Mouse (Mus musculus): Measurements from ENCODE around the gene Phf19. TPM values are rescaled to one million over a fixed set of nuclear protein-coding genes. Genes with fewer than 3 reads are reported as not detected.

Gene Phf19
- polyA plus RNA-seq (2016; fragmentation: Nextera tagmentation; extraction: Ambion mirVana), result 3.1 and 3.7 TPM in 2 replicates

DNA sequence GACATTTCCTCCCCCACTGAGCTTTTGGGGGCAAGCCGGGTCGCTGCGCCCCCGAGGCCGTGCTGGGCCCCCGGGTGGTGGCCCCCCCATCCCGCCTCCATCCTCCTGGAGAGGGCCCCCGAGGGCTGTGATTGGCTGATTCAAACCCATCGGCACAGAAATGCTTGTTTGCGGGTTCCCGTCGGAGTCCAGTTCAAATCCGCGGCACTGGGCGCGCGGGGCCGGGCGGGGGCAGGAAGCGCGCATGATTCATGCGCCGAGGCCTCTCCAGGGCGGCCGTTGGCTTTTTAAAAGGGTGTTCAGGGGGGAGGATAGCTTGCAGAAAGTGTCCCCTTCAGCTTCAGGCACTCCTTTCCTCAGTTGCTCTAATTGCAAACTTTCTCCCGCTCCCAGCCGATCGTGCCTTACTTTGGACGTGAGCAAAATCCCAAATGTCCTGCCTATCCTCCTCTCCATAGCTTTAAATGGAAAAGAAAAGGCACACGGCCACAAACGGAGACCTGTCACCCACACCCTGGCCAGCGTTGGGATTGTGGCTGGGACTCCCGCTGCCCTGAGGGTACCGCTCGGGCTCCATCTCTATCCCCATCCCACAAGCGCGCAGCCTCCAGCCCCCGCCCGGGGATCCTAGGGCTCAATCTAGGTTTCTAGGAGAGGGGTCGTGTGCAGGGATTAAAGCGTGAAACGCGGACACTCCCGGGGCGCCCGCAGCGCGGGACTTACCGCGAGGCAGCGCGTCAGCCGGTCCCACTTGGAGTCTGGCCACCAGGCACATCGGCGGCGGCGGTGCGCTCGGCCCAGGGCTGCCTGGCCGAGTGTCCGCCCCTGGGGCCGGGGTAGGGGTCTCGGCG, at the start of gene Phf19:
Gene Phf19 (minus strand): TSS at position 809 of the 851 bp plus-strand sequence.
- peak; percentile 47 for ATAC-seq
- no peaks in the 10 kb centered on the region for H3K9me3 ChIP-seq (replicated peaks)
- H3K27me3 ChIP-seq (replicated peaks), result peaks cover 59% of the 10 kb centered on the region
- peak within 1 kb of the TSS; percentile 75 for H3K9ac ChIP-seq
- peaks cover 23% of the 10 kb centered on the region for H3K36me3 ChIP-seq
- WGBS (ENCODE audit: insufficient replicate concordance), result under 1% methylated on average over 60 of the region's 64 CpGs
- peak within 1 kb of the TSS; percentile 96 for H3K4me2 ChIP-seq
- H3K4me3 ChIP-seq, result peak within 1 kb of the TSS; percentile 70
- H3K27ac ChIP-seq, result peak within 1 kb of the TSS; percentile 32; the same call in 1 of the 2 replicates
- H3K4me1 ChIP-seq, result peaks cover 25% of the 10 kb centered on the region

GRCm38 (mm10) chr2:34963371-34963956, 49.6 kb upstream of the Phf19 start:
- Histone ChIP-seq H3K27ac (no peak overlapping the region), H3K4me1 (peaks cover 29% of the 10 kb centered on the region), H3K4me3 (no peak overlapping the region), H3K9ac (no peak overlapping the region), H3K4me2 (no peak overlapping the region), H3K27me3 (replicated peaks) (peaks cover 23% of the 10 kb centered on the region), H3K9me3 (replicated peaks) (no peaks in the 10 kb centered on the region), H3K36me3 (no peaks in the 10 kb centered on the region)
- WGBS (ENCODE audit: insufficient replicate concordance), result 59% methylated on average over 13 of the region's 13 CpGs
- ATAC-seq, result no peak

- Histone ChIP-seq H3K4me3 (no peak overlapping the region), H3K9ac (no peak overlapping the region), H3K9me3 (replicated peaks) (no peaks in the 10 kb centered on the region), H3K4me1 (peaks cover 29% of the 10 kb centered on the region), H3K27me3 (replicated peaks) (peaks cover 23% of the 10 kb centered on the region), H3K36me3 (no peaks in the 10 kb centered on the region), H3K27ac (no peak overlapping the region), H3K4me2 (no peak overlapping the region)
- no peak for ATAC-seq
- 73% methylated on average over 9 of the region's 9 CpGs for WGBS (ENCODE audit: insufficient replicate concordance)
These were observed 49.1 kb upstream of the Phf19 start for GRCm38 (mm10) chr2:34962893-34963292.

- Histone ChIP-seq H3K4me3 (no peak overlapping the region), H3K36me3 (no peaks in the 10 kb centered on the region), H3K4me1 (peaks cover 29% of the 10 kb centered on the region), H3K9ac (no peak overlapping the region), H3K27me3 (replicated peaks) (peaks cover 23% of the 10 kb centered on the region), H3K27ac (no peak overlapping the region), H3K4me2 (no peak overlapping the region), H3K9me3 (replicated peaks) (no peaks in the 10 kb centered on the region)
- WGBS (ENCODE audit: insufficient replicate concordance), result 52% methylated on average over 2 of the region's 2 CpGs
- no peak for ATAC-seq
These were observed 48.4 kb upstream of the Phf19 start for GRCm38 (mm10) chr2:34962211-34962610.

GRCm38 (mm10) chr2:34961481-34962036, 47.7 kb upstream of the Phf19 start, which contains the start of gene Traf1:
Traf1 (minus strand) TSS chr2:34961772.
- no peaks in the 10 kb centered on the region for H3K9me3 ChIP-seq (replicated peaks)
- peaks cover 23% of the 10 kb centered on the region for H3K27me3 ChIP-seq (replicated peaks)
- H3K4me2 ChIP-seq, result peak within 1 kb of the TSS; percentile 56
- H3K36me3 ChIP-seq, result no peaks in the 10 kb centered on the region
- peak within 1 kb of the TSS; percentile 25 for H3K4me3 ChIP-seq
- ATAC-seq, result no peak
- H3K9ac ChIP-seq, result no peak within 1 kb of the TSS
- peaks cover 29% of the 10 kb centered on the region for H3K4me1 ChIP-seq
- 9% methylated on average over 20 of the region's 20 CpGs for WGBS (ENCODE audit: insufficient replicate concordance)
- H3K27ac ChIP-seq, result no peak within 1 kb of the TSS

GRCm38 (mm10) chr2:34960966-34961365, 47.1 kb upstream of the Phf19 start:
- H3K4me2 ChIP-seq, result peak overlapping the region; percentile 56
- no peaks in the 10 kb centered on the region for H3K36me3 ChIP-seq
- H3K9me3 ChIP-seq (replicated peaks), result no peaks in the 10 kb centered on the region
- no peak overlapping the region for H3K27ac ChIP-seq
- H3K27me3 ChIP-seq (replicated peaks), result peaks cover 23% of the 10 kb centered on the region
- no peak overlapping the region for H3K9ac ChIP-seq
- ATAC-seq, result no peak
- peaks cover 29% of the 10 kb centered on the region for H3K4me1 ChIP-seq
- peak overlapping the region; percentile 25 for H3K4me3 ChIP-seq
- 58% methylated on average over 6 of the region's 6 CpGs for WGBS (ENCODE audit: insufficient replicate concordance)

- Histone ChIP-seq H3K9me3 (replicated peaks) (no peaks in the 10 kb centered on the region), H3K4me2 (no peak overlapping the region), H3K27me3 (replicated peaks) (peaks cover 23% of the 10 kb centered on the region), H3K27ac (no peak overlapping the region), H3K4me3 (no peak overlapping the region), H3K9ac (no peak overlapping the region), H3K36me3 (no peaks in the 10 kb centered on the region), H3K4me1 (peaks cover 24% of the 10 kb centered on the region)
- no peak for ATAC-seq
- 59% methylated on average over 5 of the region's 5 CpGs for WGBS (ENCODE audit: insufficient replicate concordance)
These were observed 46.6 kb upstream of the Phf19 start for GRCm38 (mm10) chr2:34960466-34960865.

DNA sequence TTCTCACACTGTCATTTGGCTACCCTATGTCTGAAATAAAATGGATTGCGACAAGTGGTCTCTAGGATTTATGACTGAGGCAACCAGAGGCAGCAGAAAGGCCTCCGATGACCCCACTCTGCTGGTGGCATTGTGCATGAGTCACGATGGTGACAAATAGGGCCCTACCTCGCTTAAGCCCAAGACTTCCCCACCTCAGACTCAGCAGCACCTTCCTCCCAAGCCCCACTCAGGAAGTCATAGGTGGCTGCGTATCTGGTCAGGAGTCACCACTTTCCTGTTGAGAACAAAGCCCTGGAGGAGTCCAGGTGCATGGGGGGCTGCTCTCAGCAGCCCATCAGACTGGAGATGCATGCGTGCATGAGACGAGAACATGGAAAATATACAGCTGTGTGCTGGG, 44.8 kb upstream of the Phf19 start:
- Histone ChIP-seq H3K36me3 (no peaks in the 10 kb centered on the region), H3K27me3 (replicated peaks) (peaks cover 23% of the 10 kb centered on the region), H3K9me3 (replicated peaks) (no peaks in the 10 kb centered on the region), H3K4me3 (no peak overlapping the region), H3K27ac (no peak overlapping the region), H3K9ac (no peak overlapping the region), H3K4me1 (peaks cover 13% of the 10 kb centered on the region; the same call in 1 of the 2 replicates), H3K4me2 (no peak overlapping the region)
- no peak for ATAC-seq
- WGBS (ENCODE audit: insufficient replicate concordance), result 66% methylated on average over 7 of the region's 7 CpGs

DNA sequence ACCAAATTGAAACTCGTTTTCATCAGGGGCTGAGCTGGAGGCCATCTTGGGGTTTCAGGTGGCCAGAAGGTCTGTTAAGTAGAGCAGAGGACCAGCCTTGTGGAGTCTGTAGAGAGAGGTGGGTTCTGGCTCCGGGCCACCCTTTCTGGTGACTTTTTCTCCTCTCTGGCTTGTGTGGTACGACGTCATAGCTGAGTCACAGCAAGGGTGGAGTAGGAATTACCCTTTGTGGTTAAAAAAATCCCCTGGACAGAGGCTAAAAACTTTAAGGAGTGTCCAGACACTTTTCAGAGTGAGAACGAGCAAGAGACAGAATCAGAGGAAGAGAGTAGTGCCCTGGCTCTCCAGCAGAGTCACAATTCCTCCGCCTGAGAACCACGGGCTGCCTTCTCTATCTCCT, 44.2 kb upstream of the Phf19 start:
- ATAC-seq, result no peak
- no peak overlapping the region for H3K9ac ChIP-seq
- 47% methylated on average over 7 of the region's 7 CpGs for whole genome bisulfite sequencing (ENCODE audit: insufficient replicate concordance)

DNA sequence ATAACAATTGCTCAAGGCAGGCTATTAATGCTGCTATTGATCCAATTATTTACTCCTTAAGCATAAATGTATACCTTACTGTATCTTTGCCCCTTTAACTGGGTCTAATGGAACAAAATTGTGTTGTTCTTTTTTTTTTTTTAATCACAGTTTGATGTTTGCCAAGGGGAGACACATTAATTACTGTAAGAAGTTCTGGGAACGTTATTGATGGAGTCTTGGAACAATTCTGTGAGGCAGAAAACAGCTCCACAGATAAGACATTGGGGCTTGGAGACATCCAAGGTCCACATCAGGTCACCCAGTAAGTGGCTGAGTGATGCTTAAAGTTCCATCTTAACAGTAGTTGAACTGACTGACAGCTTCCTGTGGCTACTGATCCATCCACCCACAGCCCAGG, 43.6 kb upstream of the Phf19 start:
- no peak overlapping the region for H3K27ac ChIP-seq
- no peak overlapping the region for H3K9ac ChIP-seq
- no peak overlapping the region for H3K4me3 ChIP-seq
- H3K9me3 ChIP-seq (replicated peaks), result no peaks in the 10 kb centered on the region
- no peak for ATAC-seq
- H3K4me2 ChIP-seq, result no peak overlapping the region
- 52% methylated on average over 1 of the region's 1 CpGs for WGBS (ENCODE audit: insufficient replicate concordance)
- H3K27me3 ChIP-seq (replicated peaks), result peaks cover 23% of the 10 kb centered on the region
- H3K36me3 ChIP-seq, result no peaks in the 10 kb centered on the region
- peaks cover 9% of the 10 kb centered on the region; the same call in 1 of the 2 replicates for H3K4me1 ChIP-seq

More for the DNA sequence above, 44.2 kb upstream of the Phf19 start:
- Histone ChIP-seq H3K4me3 (no peak overlapping the region), H3K27me3 (replicated peaks) (peaks cover 23% of the 10 kb centered on the region), H3K4me2 (no peak overlapping the region), H3K4me1 (peaks cover 9% of the 10 kb centered on the region; the same call in 1 of the 2 replicates), H3K27ac (no peak overlapping the region), H3K9me3 (replicated peaks) (no peaks in the 10 kb centered on the region), H3K36me3 (no peaks in the 10 kb centered on the region)

GRCm38 (mm10) chr2:34956941-34957340, 43.1 kb upstream of the Phf19 start:
- ATAC-seq, result no peak
- Histone ChIP-seq H3K9ac (no peak overlapping the region), H3K27me3 (replicated peaks) (peaks cover 19% of the 10 kb centered on the region), H3K4me3 (no peak overlapping the region), H3K4me1 (peaks cover 9% of the 10 kb centered on the region; the same call in 1 of the 2 replicates), H3K27ac (no peak overlapping the region), H3K4me2 (no peak overlapping the region), H3K36me3 (no peaks in the 10 kb centered on the region), H3K9me3 (replicated peaks) (no peaks in the 10 kb centered on the region)
- WGBS (ENCODE audit: insufficient replicate concordance), result 51% methylated on average over 5 of the region's 5 CpGs

GRCm38 (mm10) chr2:34954344-34954743, 40.5 kb upstream of the Phf19 start:
- no peak overlapping the region for H3K9ac ChIP-seq
- H3K4me2 ChIP-seq, result no peak overlapping the region
- H3K36me3 ChIP-seq, result no peaks in the 10 kb centered on the region
- H3K4me1 ChIP-seq, result no peaks in the 10 kb centered on the region
- no peak overlapping the region for H3K4me3 ChIP-seq
- H3K27me3 ChIP-seq (replicated peaks), result no peaks in the 10 kb centered on the region; the same call in 1 of the 2 replicates
- no peak for ATAC-seq
- H3K27ac ChIP-seq, result no peak overlapping the region
- H3K9me3 ChIP-seq (replicated peaks), result no peaks in the 10 kb centered on the region
